Mouse (Mus musculus): ENCODE data around the gene Cnn1.
"Not testable (repeated sequence)": the region's sequence is repeated elsewhere in the genome, so short reads cannot be mapped to it uniquely, and the experiment has no call there.

Gene Cnn1

DNA sequence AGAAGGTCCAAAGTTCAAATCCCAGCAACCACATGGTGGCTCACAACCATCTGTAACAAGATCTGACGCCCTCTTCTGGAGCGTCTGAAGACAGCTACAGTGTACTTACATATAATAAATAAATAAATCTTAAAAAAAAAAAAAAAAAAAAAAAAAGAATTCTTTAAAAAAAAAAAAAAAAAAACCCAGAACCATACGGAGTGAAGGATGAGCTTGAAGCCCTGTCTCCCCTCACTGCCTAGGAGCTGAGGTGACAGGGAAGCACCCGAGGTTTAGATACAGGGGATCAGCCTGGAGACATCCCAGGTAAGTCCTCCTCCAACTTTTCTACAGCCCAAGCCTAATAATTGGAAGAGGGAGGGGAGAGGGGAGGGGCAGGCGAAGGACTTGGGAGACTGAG is 23.2 kb upstream of the Cnn1 start:
- not testable (repeated sequence) for DNase-seq (ENCODE audit: low spot score in 2 of 2)

DNA sequence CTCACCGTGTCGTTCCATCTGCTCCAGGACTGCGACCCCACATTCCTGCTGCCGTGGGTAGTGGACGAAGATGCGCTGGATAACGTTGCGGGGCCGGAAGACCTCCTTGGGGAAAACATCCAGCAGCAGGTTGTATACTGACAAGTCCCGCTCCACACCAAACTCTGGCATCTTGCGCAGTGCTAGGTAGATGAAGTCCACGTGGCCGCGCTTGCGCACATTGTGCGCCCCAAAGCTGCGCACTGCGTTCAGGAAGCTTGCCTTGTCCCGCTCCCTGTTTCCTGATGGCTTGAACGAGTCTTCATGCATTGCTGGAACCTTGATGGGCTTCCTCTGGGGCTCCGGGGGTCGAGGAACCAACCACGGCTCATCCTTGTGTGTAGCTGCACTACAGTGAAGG is 22.8 kb upstream of the Cnn1 start:
- DNase-seq (ENCODE audit: low spot score in 2 of 2), result no peak

DNA sequence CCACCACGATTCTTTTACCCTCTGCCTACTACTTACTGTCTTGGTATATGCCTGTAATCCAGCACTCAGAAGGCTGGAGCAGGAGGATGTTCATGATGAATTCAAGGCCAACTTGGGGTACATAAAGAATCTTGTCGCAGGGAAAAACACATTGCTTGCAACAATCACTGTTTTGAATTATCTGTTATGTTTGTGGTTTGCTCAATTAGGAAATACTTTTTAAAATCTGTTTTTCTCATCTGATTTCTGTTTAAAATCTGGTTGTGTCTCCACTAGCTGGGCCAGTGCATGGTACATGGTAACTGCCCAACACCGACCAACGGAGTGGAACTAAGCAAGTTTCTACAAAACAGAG is 14.4 kb upstream of the Cnn1 start:
- DNase-seq (ENCODE audit: low spot score in 2 of 2), result no peak

DNA sequence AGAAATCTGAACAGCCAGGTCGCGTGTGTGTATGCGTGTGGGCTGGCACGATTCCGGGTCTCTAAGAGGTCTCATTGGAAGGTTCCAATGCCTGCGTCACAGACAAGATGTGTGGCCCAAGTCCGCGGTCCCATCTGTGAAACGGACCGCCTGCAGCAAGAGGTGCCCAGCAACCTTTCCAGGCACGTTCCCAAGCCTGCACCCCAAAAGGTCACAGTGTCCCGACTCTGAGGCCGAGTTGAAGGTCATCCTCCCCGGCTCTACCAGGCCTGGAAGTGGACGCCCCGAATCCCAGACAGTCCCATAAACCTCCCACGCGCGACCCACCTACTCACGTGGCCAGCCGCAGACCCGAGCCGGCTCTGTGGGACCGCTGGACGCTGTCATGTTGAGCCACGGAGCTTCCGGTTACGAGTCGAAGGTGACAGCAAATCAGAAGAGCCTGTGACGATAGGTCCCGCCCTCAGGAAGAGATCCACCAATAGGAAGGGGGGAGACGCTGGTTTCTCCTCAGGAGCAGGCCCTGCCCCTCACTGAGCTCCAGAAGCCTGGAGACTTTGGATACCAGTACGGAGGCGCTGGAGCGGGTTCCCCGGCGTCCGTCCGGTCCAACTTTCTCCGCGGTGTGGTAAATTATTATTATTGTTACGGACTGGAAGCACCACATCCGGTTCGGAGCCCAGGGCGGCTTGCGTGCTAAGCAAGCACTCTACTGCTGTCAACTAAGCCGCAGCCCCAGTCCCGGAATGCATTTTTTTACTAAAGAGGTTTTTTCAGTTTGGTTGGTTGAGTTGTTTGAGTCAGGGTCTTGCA is 13.8 kb upstream of the Cnn1 start, which contains the start of gene Ecsit:
Ecsit (minus strand) TSS at position 417 of the 813 bp plus-strand sequence.
- peak; percentile 96 to 97 for DNase-seq (ENCODE audit: low spot score in 2 of 2)

DNA sequence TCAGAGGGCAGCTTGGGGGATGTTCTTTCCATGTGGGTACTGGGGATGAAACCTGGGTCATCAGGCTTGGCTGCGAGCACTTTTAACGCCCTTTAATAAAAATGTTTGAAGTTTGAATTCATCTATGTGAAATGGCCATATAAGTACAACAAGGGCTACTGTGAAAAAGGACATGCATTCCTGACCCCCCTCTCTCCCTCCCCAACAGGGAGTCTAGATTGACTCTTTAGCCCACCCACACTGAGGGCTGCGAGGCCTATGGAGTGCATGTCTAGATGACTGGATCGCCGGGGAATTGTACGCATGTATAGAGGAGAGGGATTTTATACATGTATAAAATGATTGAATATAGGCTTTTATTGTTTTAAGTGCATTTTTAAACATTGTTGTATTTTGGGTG is 13.0 kb upstream of the Cnn1 start:
- DNase-seq (ENCODE audit: low spot score in 2 of 2), result no peak

DNA sequence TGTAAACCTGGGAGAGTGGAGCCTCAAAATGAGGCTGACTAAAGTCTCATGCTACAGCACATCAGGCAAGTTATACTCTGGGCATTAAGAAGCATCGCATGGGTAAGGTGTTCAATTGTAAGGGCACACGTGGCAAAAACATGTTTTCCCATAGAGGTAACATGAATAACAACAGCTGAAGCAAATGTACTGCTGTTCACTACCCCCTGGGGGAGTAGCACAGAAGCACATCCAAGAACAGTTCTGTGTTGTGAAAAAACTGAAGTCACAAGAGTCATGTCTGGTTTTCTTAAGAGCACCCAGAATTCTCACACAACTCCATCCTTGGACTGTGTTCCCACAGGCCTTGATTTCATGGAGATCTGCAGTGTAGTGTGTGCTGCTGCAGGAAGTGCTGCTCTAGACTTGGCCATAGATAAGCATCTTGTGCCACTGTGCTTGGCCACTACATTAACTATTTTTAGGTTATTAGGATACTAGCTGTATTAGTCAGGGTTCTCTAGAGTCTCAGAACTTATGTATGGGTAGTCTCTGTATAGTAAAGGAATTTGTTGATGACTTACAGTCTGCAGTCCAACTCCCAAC is 11.9 kb upstream of the Cnn1 start:
- DNase-seq (ENCODE audit: low spot score in 2 of 2), result no peak

DNA sequence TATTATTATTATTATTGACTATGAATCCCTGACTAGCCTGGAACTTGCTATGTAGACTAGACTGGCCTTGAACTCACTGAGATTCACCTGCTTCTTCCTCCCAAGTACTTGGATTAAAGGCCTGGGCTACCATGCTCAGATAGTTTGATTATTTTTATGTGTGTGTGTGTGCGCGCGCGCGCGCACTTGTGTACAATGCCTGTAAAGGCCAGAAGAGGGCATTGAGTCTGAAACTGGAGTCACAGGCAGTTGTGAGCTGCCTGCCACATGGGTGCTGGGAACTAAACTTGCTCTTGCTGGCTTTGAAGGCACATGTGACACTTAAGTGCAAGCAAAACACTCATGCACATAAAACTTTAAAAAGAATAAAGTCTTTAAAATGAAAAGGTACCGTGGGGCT is 9.7 kb upstream of the Cnn1 start:
- DNase-seq (ENCODE audit: low spot score in 2 of 2), result no peak

DNA sequence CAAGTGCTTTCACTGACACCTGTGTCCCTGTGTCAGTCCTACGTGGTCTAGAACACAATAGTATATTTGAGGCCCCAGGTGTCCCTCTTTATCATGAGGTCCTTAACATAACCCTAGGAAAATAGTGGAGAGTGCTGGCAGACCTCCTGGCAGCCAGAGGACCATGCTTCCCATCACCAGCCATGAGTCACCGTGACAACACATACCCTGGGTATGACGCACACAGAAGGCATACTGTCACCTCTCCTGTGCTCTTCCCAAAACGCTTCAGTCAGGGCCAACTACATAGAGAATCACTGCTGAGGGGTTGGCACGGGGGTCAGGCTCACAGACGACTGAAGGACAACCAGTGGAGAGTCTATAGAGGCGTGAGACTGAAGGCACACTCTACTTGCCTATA is 9.0 kb upstream of the Cnn1 start:
- no peak for DNase-seq (ENCODE audit: low spot score in 2 of 2)

DNA sequence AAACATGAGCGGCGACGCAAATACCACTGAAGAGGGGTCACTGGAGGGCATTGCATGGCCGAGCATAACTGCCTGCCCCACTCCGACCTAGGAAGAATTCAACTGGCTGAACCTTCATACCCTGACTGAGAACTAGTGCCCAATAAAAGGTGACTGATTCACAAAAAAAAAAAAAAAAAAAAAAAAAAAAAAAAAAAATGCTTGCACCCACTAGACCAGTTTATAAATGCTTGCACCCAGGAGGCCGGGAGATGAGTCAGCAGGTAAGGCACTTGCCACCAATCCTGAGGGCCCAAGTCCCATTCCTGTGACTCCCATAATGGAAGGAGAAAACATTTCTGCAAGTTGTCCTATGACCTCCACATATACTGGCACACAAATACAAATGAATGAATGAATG is 6.3 kb upstream of the Cnn1 start:
- DNase-seq (ENCODE audit: low spot score in 2 of 2), result no peak

DNA sequence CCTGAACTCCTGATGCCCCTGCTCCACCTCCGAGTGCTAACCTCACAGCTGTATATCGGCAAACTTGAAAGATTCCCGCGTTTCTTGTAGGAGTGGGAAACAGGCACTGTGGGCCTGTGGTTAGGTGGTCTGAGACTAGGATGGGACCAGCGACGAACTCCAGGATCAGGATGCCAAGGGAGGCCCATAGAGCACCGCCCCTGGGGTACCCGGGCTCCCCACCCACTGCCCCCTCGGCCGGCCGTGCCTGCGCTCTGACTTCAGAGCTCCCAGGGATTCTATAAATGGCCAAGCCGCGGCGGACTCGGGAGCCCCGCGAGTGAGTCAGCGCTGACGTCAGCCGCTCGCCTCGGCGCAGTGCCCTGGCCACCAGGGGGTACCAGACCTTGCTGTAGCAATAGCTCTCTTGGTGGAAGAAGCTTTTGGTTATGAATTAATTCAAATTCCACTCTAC is 3.1 kb upstream of the Cnn1 start:
- DNase-seq (ENCODE audit: low spot score in 2 of 2), result peak; percentile 69 to 84

DNA sequence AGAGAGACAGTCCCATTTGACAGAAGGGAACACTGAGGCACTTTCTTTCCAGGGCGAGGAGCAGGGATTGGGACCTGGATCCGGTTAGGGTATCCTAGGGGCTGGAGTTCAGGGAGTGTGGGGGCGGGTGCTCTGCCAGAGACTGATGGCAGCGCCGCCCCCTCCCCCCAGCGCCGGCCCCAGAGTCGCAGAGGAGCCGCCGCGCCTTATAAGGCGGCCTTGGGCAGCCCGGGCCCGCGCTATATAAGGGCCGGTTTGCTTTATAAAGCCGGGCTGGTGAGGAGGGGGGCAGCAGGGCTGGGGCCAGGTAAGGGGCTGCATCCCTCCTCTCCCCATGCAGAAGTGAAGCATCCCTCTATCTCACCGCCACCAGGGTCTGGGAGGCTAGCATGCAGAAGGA is 906 bp downstream of the Cnn1 start:
- DNase-seq (ENCODE audit: low spot score in 2 of 2), result no peak

DNA sequence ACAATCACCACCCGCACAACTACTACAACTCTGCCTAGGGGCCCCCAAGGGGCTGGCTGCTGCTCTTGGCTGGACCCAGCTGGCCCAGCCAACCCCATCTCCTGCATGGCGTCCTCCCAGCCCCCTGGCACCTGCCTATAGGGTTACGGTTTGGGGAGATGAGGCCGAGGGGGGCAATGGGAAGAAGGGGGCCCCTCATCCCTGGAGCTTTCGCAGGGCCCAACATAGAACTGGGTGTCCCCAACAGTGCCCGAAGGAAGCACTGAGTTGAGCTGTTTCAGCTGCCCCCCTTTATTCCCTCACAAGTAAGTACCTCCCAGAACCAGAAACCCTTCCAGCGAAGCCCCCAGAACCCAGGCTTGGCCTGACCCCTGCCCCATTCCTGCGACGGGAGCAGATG is 9.2 kb downstream of the Cnn1 start:
- no peak for DNase-seq (ENCODE audit: low spot score in 2 of 2)

DNA sequence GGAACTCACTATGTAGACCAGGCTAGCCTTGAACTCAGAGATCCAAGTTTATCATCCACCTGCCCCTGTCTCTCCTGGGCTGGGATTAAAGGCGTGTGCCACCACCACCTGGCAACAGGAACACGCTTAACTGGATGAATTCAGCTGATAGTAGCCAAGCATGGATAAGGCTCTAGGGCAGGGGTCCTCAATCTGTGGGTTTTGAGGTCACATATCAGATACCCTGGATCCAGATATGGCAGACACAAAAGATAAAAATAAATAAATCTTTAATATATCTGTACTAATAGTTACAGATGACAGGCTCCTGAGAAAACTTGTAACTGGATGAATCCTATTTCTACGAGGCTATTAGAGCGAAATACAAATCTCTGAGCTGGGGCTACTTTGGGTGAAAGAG is 16.6 kb downstream of the Cnn1 start:
- DNase-seq (ENCODE audit: low spot score in 2 of 2), result no peak

DNA sequence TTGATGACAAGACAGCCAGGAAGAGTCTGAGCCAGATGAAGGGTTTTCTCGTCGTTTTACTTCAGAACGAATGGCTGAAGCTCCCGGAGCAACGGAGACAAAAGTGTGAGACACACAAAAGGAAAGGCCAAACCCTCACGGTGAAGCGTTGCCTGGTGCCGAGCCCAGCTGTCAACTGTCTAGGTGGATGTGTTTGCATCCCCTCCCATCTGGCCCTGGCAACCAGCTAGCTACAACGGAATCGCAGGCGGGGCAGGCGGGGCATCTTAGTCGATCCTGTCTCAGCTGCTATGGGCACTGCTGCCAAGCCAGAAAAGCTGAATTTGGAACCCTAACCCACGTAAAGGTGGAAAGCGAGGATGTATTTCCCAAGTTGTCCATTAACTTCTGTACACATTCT is 17.1 kb downstream of the Cnn1 start:
- DNase-seq (ENCODE audit: low spot score in 2 of 2), result no peak

DNA sequence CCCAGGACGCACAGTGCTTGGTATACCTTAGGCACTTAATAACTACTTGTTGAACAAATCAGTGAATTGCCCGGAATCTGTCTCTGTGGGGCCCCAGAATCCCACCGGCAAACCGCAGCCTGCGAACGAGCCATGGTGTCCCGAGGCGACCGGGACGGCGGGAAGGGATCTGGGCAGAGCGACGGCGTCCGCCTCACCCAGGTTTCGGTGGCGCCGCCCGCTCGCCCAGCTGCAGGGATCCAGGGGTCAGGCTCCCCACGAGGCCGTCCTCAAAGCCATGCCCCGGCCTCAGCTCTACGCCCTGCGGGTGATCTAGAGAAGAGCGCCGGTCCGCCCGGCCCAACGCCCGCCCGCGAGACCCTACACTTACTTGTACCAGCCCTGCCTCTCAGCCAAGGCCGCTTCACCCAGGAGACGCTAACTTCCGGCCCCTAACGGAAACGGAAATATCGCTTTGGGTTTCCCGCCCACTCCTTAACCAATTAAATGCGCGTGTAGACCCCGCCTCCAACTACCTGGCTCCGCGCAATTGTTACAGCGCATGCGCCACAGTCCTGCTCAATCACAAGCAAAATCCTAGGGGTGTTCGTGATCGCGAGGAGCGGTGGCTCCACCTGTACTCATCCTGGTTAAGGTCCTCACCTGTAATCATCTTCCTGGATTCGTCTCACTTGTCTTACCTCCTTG is 17.9 kb downstream of the Cnn1 start, which contains the start of gene Elof1:
Elof1 (minus strand) TSS at position 433 of the 687 bp plus-strand sequence.
- peak; percentile 94 to 96 for DNase-seq (ENCODE audit: low spot score in 2 of 2)

DNA sequence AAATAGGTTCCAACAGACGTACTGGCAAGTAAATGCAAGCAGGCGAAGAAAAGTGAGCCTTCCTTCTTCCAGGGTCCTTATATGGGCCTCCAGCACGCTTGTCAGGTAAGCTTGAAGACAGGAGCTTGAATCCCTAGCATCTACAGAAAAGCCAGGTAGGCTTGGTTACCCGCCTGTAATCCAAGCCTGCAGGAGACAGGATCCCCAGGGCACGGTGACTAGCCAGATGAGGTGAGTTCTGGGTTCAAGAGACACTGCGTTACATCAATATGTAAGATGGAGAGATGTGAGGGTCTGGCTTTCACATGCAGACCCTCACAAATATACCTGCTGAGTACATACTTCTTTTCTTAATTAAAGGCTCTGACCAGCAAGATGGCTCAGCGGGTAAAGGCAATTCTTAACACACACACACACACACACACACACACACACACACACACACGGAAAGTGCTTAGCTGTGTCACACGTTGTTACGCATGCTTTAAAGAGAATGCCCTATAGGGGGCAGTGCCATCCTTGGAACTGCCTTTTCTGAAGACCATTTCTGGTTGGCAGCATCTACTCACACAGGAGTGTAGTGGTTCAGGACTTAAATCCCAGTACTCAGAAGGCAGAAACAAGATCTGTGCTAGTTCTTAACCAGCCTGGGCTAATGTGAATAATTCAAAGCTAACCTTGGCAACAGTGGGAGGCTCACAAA is 18.9 kb downstream of the Cnn1 start:
- no peak for DNase-seq (ENCODE audit: low spot score in 2 of 2)

DNA sequence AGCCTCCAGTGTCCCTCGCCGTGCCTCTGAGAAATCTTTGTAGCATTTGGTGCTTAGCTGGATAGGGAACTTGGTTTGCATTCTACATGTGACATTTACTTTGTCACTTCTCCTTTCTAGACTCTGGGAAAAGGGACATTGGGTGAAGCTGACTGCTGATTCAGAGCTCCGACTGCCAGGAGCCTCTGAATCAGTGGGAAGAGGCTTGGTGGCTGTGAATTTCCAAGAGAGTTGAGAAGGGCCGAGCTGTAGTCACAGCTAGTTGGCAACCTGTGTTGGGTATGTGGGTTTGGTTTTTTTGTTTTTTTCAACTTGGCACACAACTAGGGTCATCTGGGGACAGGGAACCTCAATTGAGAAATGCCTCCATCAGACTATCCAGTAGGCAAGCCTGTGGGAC is 20.5 kb downstream of the Cnn1 start:
- DNase-seq (ENCODE audit: low spot score in 2 of 2), result no peak

DNA sequence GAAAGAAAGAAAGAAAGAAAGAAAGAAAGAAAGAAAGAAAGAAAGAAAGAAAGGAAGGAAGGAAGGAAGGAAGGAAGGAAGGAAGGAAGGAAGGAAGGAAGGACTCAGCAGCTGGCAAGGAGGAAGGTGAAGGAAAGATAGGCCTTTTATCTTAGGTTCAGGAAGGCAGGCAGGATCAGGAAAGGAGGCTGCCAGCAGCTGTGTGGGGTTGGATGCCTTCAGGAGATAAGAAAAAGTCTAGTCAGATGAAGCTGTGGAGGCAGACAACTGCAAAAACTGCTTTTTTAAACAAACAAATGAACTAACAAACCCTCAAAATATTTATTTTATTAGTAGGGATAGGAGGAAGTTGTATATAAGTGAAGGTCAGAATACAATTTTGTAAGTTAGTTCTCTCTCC is 22.5 kb downstream of the Cnn1 start:
- DNase-seq (ENCODE audit: low spot score in 2 of 2), result no peak

DNA sequence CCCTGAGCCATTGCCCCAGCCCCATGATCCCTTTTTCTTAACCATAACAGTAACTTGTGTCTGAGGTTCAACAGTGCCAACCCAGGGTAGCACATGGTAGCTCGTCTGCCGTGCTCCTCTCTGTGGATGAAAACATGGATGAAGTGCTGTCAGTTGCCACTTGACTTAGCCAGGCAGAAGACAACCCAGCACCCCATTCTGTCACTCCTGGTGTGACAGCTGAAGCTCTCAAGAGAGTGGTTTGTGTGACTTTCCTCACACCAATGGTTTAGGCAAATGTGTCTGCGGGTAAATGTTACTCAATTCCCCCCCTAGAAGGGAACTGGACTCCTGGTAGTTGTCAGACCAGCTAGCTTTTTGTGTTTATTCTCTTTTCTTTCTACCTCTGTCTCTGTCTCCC is 23.0 kb downstream of the Cnn1 start:
- DNase-seq (ENCODE audit: low spot score in 2 of 2), result no peak

DNA sequence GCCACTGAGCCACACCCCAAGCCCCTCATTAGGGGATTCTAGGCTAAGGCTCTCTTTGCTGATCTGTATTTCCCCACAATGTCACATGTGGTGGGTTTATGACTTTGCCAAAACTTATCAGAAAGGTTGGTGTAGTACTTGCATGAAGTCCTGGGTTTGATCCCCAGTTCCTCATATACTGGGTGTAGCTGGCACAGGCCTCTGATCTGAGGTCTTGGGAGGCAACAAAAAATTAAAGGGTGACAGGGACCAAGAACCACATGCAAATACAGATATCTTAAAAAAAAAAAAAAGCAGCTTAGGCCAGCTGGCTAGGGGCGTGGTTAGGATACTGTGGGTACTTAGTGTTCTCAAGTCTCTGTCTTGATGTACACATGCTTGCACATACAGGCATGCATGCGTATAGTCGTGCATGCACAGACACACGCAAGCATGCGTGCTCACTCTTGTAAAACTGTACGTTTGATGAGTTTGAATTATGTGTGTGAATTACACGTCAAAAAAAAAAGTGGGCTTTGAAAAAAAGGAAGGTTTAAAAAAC is 24.1 kb downstream of the Cnn1 start:
- DNase-seq (ENCODE audit: low spot score in 2 of 2), result no peak

DNA sequence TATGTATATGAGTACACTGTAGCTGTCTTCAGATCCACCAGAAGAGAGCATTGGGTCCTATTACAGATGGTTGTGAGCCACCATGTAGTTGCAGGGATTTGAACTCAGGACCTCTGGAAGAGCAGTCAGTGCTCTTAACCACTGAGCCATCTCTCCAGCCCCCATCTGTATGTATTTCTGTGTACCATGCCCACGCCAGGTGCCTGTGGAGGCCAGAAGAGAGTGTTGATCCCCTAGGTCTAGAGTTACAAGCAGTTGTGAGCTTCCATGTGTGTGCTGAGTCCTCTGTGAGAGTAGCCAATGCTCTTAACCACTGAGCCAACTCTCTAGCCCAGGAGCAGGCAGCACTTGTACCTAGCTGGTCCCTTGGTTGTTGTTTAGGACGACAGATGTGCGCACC is 25.2 kb downstream of the Cnn1 start:
- DNase-seq (ENCODE audit: low spot score in 2 of 2), result no peak

Data from heart, adult 9 months (tissue).